Mouse (Mus musculus) kidney, postnatal 36 days (tissue): ENCODE measurements at regions not wholly inside any gene's neighbourhood (a gene's known extent, or its start where the extent isn't known, plus 50 kb on each side); places are given as distances from the start of the nearest gene placed in this dataset.
"Not testable (repeated sequence)": the region's sequence is repeated elsewhere in the genome, so short reads cannot be mapped to it uniquely, and the experiment has no call there.

Experiments used
- DNase-seq, 2 experiments: peaks; one replicate each; pipeline ENCODE4 v3.0.0; 2021 to 2022; ENCODE audit warnings: mixed read lengths in 2 of 2

DNA sequence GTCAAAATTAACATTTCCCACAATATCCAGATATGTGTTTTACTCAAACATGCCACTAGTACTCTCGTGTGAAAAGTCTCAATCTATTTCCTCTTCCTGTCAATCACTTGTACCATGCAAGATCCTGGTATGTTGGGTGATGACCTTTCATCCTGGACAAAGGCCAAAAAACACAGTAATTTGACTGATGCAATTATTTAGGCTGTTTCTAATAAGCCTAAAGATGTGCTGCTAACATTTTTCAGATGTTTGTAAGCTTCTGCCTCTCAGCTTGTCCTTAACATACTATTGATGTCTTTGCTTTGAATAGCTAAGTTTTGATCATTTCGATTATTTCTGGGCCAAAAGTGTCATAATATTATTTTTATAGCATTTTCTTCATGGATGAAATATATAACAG is 418.4 kb upstream of the Arrdc4 start:
- DNase-seq: no peak

- DNase-seq: no peak
These were observed 412.9 kb upstream of the Arrdc4 start for GRCm38 (mm10) chr7:69161916-69162315.

DNA sequence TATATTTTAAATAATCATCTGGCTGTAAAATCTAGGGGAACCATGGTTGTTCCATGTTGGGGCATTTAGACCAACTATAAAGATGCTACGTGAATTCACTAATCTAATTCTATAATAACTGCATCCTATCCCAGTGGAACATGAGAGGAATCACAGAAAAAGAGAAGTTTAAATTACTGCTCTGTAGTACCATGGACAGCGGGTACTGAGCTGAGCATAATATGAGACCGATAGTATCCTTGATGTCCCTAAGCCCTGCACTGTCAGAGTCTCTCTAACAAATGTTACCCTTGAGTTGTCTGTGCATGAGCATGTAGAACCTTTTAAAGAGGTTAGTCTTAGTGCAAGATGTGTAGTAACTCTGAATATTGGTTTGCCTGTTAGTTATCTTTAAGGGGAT is 393.3 kb upstream of the Arrdc4 start:
- no peak for DNase-seq

DNA sequence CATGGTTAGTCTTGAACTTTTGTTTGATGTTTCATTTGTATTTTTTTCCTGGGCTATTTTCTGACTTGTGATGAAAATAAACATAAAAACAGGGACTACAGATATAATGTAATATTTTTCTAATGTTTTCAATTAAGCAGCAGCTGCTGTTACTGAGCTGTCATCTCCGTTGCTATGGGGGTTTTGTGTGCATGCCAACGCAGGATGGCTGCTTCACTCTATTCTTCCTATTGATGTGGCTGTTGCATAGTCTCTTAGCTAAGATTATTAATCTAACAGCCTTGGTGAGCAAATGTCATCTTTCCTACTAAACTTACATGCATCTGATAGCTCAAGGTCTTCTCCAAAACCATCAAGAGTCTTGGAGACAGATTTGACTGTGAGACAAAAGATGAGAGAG is 384.4 kb upstream of the Arrdc4 start:
- no peak for DNase-seq

DNA sequence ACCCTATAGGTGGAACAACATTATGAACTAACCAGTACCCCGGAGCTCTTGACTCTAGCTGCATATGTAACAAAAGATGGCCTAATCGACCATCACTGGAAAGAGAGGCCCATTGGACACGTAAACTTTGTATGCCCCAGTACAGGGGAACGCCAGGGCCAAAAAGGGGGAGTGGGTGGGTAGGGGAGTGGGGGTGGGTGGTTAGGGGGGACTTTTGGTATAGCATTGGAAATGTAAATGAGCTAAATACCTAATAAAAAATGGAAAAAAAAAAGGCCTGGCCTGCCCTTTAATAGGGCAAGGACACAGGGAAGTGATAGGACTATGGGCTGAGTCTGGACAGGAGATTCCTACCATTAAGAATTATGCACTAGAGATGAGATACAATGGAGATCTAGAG is 352.7 kb upstream of the Arrdc4 start:
- DNase-seq: not testable (repeated sequence)

DNA sequence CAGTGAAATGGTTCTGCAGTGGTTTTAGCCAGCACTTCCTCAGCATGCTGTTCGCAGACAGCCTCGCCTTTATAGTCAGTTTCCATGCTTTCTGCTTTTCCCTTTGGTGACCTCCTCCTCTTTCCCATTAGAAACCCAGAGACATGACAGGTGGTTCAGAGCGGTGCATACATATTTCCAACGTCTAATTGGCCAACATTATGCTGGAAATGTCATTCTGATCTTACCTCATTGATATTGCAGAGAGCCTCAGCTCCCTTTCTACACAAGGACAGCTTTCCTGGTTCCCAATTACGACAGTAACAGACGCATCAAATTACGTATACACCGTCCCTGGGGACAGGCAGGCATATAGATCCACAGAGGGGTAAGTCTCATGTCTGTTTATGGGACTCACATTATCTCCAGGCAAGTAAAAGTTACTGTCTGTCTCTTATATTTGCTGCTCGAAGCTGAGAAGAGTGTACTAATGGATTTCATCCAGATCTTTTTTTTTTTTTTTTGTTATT is 348.6 kb upstream of the Arrdc4 start:
- no peak for DNase-seq

- no peak for DNase-seq
These were observed 325.7 kb upstream of the Arrdc4 start for GRCm38 (mm10) chr7:69074780-69075179.

- DNase-seq: no peak
These were observed 314.0 kb upstream of the Arrdc4 start for GRCm38 (mm10) chr7:69062994-69063393.

DNA sequence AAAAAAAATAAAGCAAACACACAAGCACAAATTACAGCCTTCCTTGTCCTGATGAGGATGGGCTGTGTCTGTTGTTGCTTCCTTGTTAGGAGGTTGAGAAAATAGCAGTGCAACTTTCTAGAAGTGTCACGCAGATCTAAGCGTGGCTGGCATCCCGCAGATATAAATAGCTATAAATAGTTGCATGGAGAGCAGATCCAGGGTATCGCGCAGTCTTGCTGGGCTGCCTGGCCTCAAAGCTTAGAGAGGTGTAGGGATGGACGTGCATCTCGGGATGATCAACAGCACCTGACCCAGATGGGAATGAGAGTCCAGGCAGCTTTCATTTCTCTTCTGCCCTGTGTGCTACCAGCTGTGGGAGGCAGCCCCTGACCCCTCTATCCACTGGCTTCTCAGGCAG is 313.5 kb upstream of the Arrdc4 start:
- DNase-seq: no peak

- no peak for DNase-seq
These were observed 313.1 kb upstream of the Arrdc4 start for GRCm38 (mm10) chr7:69062094-69062493.

DNA sequence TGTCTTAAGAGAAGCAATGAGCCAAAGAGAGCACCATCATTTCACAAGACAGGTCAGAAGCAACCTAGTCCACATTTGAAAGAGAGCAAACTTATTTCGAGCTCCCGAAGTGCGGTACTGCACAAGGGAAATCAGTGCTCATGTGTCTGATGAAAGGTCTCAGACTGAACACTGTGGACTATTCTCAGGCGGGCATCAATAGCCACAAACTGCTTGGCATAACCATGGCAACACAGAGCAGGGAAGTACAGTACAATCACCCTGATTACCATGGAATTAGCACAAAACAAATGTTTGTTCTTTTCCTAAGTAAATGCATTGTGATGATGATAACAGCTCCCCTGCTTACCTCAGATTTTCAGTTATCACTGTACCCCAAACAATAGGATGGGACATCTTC is 312.2 kb upstream of the Arrdc4 start:
- DNase-seq: no peak

DNA sequence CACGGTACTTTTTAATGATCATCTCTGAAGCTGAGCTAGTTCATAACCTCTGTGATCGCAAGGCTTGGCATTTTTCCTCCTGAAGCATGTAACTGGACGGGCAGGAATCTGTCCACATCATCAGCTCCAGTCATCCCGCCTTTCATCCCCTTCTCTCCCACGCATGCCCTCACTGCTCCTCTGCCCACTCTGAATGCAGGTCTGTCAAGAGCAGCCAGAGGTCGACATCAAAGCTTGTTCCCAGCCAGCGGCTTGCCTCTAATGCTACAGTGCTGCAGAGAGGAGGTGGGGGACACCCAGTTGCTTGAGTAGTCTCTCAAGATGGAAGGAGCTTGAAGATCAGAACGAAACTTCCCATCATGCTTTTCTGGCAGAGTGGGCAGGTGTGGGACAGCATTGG is 267.5 kb upstream of the Arrdc4 start:
- no peak for DNase-seq

DNA sequence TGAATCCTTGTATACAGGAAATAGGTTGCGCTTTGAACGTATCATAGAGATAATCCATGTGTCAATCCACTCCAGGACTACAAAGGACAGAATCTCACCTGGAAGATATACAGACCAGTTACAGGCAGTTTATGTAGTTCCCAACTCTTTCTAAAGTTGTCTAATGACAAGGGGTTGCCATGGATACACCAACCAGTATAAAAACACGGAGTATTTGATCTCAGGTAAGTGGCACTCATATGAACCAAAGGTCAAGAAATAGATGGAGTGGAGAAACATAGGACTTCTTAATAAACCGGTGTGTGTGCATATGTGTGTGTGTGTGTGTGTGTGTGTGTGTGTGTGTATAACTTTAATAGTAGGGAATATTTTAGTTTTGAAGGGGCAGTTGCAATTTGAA is 266.0 kb upstream of the Arrdc4 start:
- DNase-seq: no peak

DNA sequence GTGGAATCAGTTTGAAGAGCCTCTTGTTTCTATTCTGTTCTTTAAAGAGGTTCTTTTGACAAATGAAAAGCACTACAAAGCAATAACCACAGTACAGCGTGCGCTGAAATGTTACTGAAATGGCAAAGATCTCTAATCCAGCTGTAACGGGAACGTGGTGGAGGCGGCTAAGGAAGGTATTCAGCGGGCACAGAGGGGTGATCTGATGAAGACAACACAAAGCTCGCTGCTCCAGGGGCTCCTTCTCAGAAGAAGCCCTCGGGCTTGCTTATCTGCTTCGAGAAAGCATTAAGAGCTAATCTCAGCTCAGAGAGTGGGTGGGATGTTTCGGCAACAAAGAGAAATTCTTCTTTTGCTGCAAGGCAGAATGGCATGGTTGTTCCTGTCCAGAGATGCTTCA is 258.2 kb upstream of the Arrdc4 start:
- DNase-seq: no peak

DNA sequence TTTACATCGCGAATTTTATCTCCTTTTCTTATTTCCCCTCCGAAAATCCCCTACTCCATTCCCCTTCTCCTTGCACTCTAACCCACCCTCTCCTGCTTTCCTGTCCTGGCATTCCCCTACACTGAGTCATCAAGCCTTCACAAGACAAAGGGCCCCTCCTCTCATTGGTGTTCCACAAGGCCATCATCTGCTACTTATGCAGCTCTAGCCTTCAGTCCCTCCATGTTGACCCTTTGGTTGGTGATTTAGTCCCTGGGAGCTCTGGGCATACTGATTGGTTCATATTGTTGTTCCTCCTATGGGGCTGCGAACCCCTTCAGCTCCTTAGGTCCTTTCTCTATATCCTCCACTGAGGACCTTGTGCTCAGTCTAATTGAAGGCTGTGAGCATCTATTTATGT is 239.0 kb upstream of the Arrdc4 start:
- no peak for DNase-seq

DNA sequence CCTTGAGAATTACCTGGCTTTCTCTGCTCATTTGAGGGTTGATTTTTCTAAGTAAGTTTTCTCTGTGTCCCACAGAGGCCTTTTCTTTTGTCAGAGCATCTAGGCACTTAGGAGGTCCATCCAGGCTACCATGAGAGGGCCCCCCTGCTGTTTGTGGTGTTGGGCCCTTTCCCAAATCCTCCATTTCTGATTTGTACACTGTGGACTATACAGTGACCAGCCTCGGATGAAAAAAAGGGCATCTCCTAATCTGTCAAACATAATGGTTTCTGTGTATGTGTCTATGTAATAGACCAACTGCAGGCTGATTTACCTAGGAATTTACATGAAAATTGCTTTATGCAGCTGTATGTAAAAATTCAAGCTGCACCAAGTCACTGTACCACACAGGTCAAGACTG is 234.9 kb upstream of the Arrdc4 start:
- DNase-seq: no peak

- DNase-seq: no peak
These were observed 234.0 kb upstream of the Arrdc4 start for GRCm38 (mm10) chr7:68982914-68983502.

- DNase-seq: no peak
These were observed 229.5 kb upstream of the Arrdc4 start for GRCm38 (mm10) chr7:68978576-68978975.

DNA sequence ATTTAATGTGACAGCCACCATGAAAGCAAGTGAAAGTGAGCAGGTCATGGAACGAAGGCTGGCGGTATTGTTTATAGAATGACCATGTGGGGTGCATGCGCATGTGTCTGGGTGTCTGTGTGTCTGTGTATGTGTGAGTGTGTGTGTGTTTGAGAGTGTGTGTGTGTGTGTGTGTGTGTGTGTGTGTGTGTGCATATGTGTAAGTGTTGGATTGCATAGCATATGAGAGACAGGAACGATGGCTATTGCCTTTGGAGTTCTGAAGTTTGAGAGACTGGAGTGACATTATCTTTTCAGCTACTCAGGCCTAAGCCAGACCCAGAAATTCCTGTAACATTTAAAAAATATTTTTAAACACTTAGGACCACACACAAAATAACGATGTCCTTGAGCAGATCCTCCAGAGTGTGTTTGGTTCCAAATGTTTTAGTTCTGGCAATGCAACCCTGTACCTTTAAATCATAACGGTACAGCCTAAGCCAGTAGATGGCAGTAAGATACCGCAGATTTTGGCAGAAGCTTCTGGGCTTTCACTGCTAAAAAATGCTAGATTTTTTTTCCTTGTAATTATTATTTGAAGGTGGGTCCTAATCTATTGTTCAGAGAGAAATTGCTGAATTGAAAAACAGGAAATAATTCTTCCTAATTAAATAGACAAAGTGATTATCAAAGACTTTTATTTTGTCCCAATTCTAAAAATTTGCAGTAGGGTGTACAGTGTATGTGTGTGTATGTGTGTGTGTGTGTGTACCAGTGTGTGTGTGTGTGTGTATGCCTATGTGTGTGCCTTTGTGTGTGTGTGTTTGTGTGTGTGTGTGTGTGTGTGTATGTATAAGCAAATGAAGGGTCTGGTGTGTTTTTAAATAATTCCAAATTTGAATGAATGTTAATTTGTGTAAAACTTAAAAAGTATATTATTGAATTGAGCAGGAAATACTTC is 228.0 kb upstream of the Arrdc4 start:
- DNase-seq: peak; percentile 69 to 72

GRCm38 (mm10) chr7:68975956-68976355 is 226.9 kb upstream of the Arrdc4 start:
- DNase-seq: peak; percentile 61 to 81

- DNase-seq: no peak
These were observed 226.5 kb upstream of the Arrdc4 start for GRCm38 (mm10) chr7:68975580-68975894.

- peak; percentile 30 to 37 for DNase-seq
These were observed 225.9 kb upstream of the Arrdc4 start for GRCm38 (mm10) chr7:68974761-68975579.
